Comparison of ENCODE assay signal across 15 mouse cellular contexts in the genomic region with DNA sequence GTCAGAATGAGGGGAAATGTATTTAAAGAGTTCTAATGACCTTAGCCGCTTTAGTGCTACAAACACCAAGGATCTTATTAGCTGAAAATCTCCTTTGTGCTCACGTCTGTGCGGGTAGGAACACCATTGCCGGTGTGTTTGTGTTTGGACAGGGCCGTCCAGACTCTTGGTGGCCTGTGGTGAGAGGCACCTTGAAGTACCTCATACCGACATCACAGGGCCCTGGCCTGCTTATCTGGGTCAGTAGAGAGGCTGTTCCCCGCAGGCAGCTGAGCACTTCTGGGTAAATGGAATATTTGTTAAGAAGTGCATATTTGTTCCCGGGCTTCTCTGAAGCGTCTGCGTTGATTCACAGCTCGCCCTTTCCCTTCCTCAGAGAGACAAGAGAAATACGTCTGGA.
"Had no signal": no experiment of that assay in that cellular context is flagged by ENCODE, and none has a peak within 500 bp of the region (broad histone marks: within the 10 kb centered on the region; RNA-seq: fewer than 3 reads in every experiment).

No protein-coding gene starts in this region.

- H3K9ac ChIP-seq: intestine, embryonic 15.5 days; kidney, embryonic 15.5 days; liver, embryonic 15.5 days; midbrain, embryonic 12.5 days; stomach, embryonic 15.5 days had no signal

- H3K4me2 ChIP-seq: intestine, embryonic 15.5 days; kidney, embryonic 15.5 days; liver, embryonic 11.5 days; liver, embryonic 15.5 days; midbrain, embryonic 12.5 days; stomach, embryonic 15.5 days had no signal

- ATAC-seq: intestine, embryonic 15.5 days had no signal

- H3K27me3 ChIP-seq: intestine, embryonic 15.5 days; liver, embryonic 15.5 days; megakaryocyte, embryonic 14.5 days; stomach, embryonic 15.5 days had no signal

- H3K4me3 ChIP-seq: intestine, embryonic 15.5 days; kidney, embryonic 15.5 days; liver, embryonic 15.5 days; megakaryocyte, embryonic 14.5 days; midbrain, embryonic 12.5 days; stomach, embryonic 15.5 days had no signal

- H3K36me3 ChIP-seq: intestine, embryonic 15.5 days; kidney, embryonic 15.5 days; liver, embryonic 15.5 days; midbrain, embryonic 12.5 days; stomach, embryonic 15.5 days had no signal

- DNase-seq: kidney, adult 18-20 months; kidney, postnatal 25 days; layer of hippocampus, adult 9-11 months; layer of hippocampus, postnatal 36 days; right cerebral cortex, postnatal 14 days; thymus, adult 2 months; thymus, postnatal 25 days had no signal

- H3K4me1 ChIP-seq: intestine, embryonic 15.5 days; kidney, embryonic 15.5 days; liver, embryonic 15.5 days; megakaryocyte, embryonic 14.5 days; stomach, embryonic 15.5 days had no signal

- H3K27ac ChIP-seq: intestine, embryonic 15.5 days; kidney, embryonic 15.5 days; liver, embryonic 15.5 days; macrophage; midbrain, embryonic 12.5 days; stomach, embryonic 15.5 days had no signal

- H3K9me3 ChIP-seq: intestine, embryonic 15.5 days; kidney, embryonic 15.5 days; liver, embryonic 15.5 days; midbrain, embryonic 12.5 days; stomach, embryonic 15.5 days had no signal
